Mouse (Mus musculus): ENCODE results near the gene Cgas.
"Not testable (repeated sequence)": the region's sequence is repeated elsewhere in the genome, so short reads cannot be mapped to it uniquely, and the experiment has no call there.

The Cgas gene

DNA sequence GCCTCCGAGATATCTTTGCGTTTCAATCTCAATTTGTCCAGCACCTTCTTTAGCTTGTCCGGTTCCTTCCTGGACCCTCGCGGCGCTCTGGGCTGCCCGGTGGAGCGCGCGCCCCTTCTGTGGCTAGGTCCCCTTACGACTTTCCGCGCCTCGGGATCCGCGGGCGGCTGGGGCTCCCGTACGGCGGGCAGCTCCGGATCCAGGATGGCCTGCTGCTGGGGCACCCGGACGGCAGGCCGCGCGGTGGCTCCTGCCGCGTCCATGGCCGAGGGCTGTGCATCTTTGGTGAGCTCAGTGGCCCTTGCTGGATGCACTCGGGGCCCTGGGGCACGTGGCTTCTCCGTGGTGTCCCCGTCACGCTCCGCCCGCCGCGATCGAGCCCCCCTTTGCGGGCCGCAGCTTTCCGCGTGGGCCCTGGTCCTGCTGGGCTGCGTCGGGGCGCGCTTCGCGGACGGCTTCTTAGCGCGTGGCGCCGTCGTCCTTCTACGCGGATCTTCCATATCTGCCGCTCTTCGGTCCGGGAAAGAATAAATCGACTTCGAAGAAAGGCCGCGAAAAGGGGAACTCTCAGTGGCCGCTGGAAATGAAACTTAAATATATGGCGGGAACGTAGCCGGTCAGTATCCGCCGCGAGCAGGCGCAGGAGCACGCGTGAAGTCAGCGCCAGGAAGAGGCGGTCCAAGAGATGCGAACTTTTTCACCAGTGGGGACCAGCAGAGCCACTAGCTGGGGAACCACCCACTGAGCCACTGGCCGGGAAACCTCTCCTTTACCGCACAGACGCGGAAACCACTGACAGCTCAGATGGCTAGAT, at the start of gene Cgas:
Gene Cgas (minus strand): TSS at position 659 of the 814 bp plus-strand sequence.
- peak; percentile 79 to 80 for DNase-seq

DNA sequence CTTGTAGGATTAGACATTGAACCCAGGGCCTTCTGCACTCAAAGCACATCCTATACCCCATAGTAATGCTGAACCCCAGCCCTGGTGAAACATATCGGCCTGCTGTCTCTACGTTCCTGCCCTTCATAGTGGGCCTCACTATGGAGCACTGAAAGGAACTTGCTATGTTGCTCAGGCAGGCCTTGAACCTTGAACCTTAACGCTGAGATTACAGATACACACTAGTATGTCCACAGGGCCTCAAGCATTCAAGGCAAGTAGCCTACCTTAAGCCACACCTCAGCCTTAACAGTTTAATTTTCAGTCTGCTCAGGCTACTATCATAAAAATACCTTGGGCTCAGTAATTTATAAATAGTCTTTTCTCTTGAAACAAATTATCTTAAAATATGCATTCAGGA, 49.2 kb upstream of the Cgas start:
- no peak for DNase-seq

DNA sequence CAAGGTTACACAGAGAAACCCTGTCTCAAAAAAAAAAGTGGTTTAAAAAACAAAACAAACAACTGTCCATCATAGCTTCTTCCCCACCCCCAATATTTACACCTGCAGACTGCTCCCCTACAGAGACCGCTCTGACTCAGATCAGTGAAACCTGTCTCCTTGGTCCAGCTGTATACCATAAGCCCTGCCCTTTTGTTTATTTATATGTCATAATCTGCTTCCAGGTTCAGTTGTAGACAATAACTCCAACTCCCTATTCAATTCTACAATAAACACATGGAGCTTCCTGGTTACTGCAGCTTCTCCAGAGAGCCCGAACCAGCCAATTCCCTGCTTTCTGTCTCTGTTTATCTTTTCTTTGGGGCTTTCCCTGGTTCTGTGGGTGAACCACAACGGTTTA, 48.1 kb upstream of the Cgas start:
- no peak for DNase-seq

DNA sequence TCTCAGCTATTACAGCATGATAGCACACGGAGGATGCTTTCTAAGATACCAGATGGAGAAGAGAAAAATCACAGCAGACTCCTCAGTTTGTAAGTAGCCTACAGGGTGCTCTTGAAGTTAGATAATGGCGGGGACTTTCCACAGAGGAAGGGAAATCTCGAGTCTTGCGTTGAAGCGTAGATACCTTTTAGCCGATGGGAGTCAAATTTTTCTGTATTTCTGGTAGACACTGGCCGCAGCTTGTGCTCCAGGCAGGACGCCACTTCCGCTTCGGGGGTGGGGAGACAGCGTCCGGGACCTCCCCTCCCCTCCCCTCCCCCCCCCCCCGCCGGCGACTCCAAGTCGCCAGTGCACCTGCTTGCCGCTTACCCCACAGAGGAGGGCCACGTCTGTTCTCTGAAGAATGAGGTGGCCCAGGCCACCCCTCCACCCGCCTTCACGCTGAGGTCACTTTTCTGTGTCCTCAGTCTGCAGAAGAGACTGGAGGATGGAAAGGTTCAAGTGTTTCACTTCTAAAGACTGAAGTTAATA, 45.9 kb upstream of the Cgas start, which contains the start of gene Eef1a1:
Gene Eef1a1 (minus strand): TSS at position 262 of the 531 bp plus-strand sequence.
- peak; percentile 71 to 72 for DNase-seq

DNA sequence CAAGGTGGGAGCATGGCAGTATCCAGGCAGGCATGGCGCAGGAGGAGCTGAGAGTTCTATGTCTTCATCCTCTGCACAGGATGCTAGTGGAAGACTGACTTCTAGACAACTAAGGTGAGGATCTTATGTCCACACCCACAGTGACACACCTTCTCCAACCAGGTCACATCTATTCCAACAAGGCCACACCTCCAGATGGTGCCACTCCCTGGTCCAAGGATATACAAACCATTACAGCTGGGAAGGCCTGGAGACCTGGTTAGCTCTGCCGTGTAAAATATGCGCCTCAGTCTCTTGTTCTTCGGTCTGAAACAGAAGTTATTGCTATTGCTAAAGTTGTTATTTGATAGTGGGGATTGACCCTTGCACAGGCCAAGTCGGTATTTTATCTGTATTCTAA, 45.0 kb upstream of the Cgas start:
- not testable (repeated sequence) for DNase-seq

DNA sequence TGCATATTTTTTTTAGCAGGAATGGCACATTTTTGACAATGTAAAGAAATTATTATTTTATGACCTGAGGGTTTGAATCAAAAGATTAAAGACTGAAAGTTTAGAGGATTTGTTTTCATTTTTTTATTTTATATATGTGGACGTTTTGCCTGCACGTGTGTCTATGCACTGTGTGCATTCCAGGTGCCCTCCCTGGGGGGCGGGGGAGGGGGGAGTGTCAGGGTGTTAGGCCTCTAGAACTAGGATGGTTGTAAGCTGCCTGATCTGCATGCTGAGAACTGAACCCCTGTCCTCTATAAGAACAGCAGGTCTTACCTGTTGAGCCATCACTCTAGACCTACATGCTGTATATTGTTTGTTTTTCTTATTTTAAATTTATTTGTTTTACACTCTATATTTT, 41.6 kb upstream of the Cgas start:
- no peak for DNase-seq

DNA sequence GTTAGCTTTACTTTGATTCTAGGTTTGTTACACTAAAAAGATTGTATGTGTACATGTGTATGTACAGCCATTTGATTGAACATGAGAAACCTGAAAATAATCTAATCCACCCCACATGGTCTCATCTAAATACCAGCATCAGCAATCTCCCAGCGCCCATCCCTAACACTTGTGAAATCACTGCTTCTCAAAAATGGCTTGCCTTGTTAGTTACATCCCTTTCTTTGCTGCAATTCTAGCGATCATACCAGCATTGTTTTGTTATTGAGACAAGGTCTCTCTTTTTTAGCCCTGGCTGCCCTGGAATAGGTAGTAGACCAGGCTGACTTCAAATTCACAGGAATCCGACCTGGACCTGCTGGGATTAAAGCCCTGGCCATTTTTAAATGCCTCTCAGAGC, 39.3 kb upstream of the Cgas start:
- DNase-seq = peak in 1 of 2 experiments; percentile 18

DNA sequence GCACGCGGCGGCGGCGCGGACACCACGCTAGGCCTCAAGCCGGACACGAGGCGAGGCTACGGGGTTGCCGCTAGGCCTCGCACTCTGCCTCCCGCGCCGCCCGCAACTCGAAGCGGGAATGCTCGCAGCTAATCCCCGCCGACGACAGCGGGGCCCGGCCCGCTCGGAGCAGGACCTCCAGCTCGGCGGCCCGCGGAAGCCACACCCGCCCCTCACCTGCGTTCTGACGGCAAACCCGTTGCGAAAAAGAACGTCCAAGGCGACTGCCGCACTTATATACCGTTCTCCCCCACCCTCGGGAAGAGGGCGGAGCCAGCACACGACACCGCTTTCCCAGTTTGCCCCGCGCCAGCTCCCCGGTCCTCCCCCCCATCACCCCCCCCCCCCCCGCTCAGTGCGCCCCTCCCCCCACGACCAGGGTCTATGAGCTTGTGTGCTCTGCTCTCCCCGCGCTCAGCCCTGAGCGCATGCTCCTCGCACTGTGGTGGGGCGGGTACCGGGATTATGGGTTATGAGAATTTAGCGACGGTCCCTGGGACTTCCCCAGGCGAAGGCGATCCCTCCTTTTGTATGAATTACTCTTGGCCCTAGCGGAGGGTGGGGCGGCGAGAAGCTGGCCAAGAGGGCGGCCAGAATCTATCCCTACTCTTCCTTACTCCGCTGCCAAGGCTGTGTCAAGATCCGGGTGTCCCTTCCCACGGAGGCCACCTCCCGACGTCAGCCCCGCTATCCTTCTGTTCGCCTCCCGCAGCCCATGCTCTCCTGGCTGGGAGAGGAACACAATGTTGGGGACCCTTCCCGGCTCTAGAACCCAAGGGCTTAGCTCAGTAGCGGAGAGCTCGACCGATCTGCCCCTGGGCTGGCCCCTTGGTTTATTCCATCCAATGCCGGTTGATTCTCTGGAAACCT, 38.6 kb upstream of the Cgas start:
- peak; percentile 98 to 99 for DNase-seq

DNA sequence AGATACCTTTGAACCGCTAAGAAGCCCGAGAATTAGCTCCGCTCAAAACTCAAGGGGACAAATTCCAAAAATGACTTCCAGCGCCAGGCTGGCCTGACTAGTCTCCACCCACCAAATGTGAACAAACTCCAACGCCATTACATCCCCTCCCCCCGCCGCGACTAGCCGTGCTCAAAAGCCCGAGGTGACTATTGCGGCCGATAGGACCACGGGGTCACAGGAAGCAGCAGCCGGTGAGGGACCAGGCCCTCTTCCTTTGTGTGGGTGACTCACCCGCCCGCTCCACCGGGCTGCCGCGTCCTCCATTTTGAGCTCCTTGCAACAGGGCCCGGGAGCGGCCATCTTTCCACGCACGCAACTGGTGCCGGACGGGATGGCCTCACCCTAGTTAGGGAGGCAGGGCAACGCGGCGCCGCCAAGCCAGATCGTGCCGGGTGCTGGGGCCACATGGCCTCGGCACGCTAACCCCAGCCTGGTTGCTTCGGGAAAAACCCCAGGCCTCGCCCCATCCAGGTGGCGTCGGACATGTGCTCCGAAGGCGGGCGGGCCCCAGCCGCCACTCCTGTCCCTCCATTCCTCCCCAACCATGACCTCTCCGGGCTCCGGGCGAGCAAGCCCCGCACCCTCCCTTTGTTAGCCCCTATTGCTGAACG, 37.8 kb upstream of the Cgas start:
- peak; percentile 77 to 83 for DNase-seq

DNA sequence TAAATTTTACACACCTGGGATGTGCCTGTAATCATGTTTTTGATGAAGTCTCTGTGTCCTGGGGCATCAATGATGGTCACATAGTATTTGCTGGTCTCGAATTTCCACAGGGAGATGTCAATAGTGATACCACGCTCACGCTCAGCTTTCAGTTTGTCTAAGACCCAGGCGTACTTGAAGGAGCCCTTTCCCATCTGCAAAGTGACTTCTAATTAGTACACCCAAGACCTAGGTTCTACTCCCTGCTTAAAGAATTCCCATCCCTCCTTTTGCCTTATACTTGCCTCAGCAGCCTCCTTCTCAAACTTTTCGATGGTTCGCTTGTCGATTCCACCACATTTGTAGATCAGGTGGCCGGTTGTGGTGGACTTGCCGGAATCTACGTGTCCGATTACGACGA, 37.2 kb upstream of the Cgas start:
- DNase-seq = not testable (repeated sequence)

DNA sequence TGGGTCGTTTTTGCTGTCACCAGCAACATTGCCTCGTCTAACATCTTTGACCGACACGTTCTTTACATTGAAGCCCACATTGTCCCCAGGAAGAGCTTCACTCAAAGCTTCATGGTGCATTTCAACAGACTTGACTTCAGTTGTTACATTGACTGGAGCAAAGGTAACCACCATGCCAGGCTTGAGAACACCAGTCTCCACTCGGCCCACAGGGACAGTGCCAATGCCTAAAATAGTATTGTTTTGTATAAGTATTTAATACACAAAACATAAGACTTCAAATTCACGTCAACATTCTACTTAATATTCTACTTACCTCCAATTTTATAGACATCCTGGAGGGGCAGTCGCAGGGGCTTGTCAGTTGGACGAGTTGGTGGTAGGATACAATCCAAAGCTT, 36.3 kb upstream of the Cgas start:
- not testable (repeated sequence) for DNase-seq

DNA sequence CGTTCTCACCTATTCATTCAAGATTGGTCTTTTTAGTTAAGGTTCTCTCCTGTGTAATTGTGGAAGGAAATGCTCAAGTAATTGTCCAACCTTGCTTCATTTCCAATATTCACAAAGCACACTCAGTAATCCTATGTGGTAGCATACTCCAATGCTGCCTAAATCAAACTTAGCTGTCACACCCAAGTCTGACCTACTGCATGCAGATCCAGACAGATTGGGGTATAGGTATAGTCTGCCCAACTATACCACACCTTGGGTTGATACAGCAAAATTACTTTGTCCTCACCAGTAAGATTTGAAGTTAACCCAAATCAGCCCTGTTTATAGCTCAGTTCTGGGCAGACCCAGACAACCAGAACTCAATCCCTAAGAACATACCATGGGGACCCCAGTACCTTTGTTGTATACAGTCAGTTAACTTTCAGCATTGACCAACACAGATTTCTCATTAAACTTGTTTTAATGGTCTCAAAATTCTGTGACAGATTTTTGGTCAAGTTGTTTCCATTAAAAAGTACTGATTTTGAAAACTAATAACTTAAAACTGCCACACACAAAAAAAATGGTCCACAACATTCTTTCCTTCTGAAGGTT, 35.1 kb upstream of the Cgas start:
- not testable (repeated sequence) for DNase-seq

DNA sequence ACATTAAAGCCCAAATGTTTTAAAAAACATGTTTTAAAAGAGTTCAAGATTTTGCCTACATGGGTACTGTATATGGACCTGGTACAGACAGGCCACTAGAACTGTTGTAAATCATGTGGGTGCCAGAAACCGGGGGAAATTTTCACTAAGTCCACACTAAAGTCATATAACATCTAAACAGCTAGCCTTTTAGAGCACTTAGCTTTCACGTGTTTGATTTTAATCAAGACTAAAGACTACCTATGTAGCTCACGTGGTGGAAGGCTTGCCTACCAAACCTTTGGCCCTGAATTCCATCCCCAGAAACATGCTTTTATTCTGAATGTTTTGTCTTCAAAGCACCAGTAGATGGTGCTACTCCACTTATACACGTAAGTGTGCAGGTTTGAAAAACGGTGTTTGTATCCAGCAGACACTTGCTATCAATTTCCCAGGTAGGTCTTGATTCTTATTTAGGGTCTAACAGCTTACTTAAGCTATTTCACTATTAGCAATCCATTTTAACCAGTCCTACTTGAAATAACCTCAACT, 34.0 kb upstream of the Cgas start:
- no peak for DNase-seq

DNA sequence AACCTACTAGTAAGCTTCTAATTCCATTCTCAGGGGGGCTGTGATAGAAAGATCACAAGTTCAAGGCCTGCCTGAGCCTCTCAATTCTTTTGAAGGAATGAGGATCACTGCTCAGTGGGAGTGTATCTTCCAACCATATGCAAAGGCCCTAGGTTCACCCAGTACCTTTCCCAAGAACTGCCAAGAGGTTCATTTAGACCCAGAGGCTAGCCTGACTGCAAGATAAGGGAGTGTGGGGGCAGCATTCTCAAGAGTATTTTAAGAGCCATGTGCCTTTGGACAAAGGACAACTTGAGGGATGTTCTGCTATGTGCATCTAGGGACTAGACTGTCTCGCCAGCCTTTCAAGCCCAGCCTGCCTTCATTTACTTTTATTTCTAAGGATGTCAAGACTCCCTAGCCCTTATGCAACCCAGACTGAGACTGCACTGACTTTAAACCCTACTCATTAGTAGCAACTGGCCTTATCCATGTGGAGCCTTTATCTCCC, 33.5 kb upstream of the Cgas start:
- no peak for DNase-seq

DNA sequence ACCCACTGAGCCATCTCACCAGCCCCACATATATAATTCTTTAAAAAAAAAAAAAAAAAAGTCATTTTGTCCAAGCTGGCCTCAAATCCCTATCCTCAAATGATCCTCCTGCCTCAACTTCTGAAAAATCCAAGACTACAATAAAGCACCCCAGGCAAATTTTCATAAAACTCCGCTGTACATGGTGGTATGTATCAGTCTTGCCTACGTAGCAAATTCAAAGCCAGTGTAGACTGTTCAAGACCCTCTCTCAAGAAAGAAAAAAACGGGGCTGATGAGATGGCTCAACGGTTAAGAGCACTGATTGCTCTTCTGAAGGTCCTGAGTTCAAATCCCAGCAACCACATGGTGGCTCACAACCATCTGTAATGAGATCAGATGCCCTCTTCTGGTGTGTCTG, 32.8 kb upstream of the Cgas start:
- DNase-seq = no peak

DNA sequence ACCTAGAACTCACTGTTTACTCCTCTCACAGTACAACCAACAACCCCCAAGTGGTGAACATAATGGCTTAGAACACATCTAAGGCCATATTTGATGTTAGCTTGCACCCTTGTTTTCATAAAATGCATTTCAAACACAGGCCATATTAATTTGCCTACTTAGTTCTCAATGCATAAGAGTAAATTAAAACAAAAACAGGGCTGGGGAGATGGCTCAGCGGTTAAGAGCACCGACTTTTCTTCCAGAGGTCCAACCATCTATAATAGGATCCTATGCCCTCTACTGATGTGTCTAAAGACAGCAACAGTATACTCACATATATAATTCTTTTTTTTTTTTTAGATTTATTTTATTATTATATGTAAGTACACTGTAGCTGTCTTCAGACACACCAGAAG, 32.3 kb upstream of the Cgas start:
- no peak for DNase-seq

DNA sequence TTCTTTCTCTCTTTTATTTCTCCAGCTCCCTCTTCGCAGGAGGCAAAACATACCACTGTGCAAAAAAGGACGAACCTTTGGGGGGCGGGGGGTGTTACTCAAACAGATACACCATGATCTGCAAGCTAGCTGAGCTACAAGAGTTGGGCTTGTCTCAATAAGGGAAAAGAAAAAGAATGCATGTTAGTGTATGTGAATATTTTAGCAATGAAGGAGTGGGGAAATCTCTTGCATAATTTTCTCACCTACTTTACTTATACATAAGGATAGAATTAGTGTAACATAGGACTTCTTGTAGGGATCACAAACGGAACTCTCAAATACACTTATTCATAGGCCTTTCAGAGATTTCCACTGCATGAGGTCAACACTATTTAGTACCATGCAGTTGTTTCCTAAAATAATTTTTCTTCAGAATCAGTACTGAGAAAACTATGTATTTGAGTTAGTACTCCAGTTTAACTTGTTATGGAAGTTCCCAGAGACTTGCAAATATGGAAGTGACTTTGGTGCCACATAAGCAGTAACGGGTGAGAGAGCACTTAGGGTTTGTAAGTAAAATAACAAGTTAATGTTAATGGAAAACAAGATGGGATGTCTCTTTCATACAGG, 31.8 kb upstream of the Cgas start:
- no peak for DNase-seq

DNA sequence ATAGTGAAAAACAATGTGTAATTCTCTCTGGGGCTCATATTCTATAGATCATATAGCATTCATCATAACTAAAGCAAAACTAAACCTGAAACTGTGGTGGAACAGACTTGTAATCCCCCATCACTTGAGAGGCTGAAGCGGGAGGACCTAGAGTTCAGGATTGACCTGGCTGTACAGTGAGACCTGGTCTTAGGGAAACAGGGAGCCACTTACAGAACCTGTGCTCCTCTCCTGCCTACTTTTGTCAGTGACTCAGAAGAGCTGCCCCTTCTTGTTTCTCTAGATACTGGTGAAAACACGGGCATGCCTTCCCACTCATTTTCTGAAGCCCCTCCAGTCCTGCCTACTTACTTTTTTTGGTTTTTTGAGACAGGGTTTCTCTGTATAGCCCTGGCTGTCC, 31.2 kb upstream of the Cgas start:
- DNase-seq = no peak

DNA sequence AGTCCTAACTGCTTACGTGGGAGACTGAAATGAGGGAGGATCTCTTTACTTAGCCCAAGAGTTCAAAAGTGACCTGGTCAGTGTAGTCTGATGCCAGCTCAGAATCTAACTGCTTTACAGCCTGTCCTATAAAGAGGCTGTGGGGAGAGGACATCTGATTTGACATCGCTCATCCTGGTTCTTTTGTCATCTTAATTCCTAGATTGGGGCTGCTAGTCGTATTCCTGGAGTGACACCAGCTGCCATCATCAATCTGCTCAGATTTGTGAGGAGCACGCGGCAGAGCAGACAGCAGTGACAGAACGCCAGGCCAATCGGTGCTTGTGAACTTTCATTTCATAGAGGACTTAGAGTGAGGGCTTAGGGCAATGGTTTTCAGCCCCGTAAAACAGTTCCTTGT, 30.6 kb upstream of the Cgas start:
- no peak for DNase-seq

DNA sequence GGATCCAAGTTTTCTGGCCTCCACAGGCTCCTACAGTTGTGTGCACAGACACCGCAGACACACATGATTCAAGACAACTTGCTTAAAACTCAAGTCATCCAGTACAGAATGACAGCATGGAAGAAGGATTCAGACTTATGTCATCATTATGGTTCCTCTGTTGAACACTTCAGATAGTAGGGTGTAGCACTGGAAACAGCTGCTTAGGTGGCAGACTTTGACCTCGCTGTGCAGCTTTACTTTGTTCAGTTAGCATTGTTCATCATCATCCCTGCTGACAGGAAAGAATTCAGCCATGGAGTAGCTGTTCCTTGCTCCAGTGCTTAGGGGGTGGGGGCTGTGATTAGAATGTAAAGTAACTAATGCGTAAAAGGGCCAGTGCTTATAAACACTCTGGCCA, 22.7 kb upstream of the Cgas start:
- DNase-seq = no peak

DNA sequence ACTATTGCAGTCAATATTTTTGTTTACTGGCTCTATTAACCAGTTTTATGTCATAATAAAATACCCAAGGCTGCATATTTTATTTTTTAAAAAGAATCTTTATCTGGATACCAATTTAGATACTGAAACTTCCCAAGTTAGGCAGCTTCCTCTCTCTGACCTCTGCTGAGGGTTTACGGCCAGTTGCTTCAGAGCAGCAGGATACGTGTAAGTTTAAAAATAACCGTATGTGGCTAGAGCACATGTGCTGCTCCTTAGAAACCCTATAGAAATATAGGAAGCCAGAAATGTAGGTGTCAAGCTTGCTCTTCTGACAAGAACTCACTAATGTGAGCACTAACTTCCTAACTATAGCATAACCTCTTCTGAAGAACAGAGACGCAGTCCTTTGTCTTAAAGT, 20.3 kb upstream of the Cgas start:
- no peak for DNase-seq

DNA sequence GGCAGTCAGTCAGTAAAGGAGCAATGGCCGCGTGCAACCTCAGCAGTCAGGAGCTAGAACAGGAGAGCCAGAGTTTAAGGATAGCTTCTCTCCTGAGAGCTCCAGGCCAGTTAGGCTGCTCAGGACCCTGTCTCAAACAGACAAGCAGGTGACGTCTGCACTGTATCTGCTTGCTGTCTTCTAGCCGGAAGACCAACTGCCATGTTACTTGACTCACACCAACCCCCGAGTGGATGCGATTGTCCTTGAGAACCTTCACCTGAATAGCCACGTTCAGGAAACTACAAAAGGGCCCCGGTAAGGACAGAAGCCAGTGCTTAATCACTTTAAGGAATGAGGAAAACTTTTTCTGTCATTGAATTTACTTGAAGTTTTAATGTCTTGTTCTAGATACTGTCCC, 14.0 kb upstream of the Cgas start:
- no peak for DNase-seq

Measured in lung, adult 18-20 months (tissue).